Mouse (Mus musculus) skeletal muscle tissue, adult 2 months (tissue): ENCODE results near the gene Egflam.
A peak's percentile ranks its signal among the peaks of the same experiment; 100 is the strongest.

ENCODE experiments used
- DNase-seq: peaks from one replicate; pipeline ENCODE4 v3.0.0-alpha.2; 2012; ENCODE audit warnings: low read depth, low spot score

Gene Egflam

GRCm38 (mm10) chr15:7397818-7398608, at the start of gene Egflam:
Egflam (minus strand) TSS chr15:7398395.
- no peak for DNase-seq

- DNase-seq: no peak
These were observed 45.5 kb upstream of the Egflam start for GRCm38 (mm10) chr15:7443396-7444315.

- DNase-seq: no peak
These were observed 44.2 kb upstream of the Egflam start for GRCm38 (mm10) chr15:7442148-7443100.

GRCm38 (mm10) chr15:7424282-7424681, 26.1 kb upstream of the Egflam start:
- DNase-seq: no peak

GRCm38 (mm10) chr15:7404521-7404920, 6.3 kb upstream of the Egflam start:
- no peak for DNase-seq

- DNase-seq: no peak
These were observed 680 bp upstream of the Egflam start for GRCm38 (mm10) chr15:7398609-7399540.

GRCm38 (mm10) chr15:7397446-7397817, 763 bp downstream of the Egflam start:
- no peak for DNase-seq

- no peak for DNase-seq
These were observed 14.8 kb downstream of the Egflam start for GRCm38 (mm10) chr15:7383349-7383748.

GRCm38 (mm10) chr15:7382457-7382856, 15.7 kb downstream of the Egflam start:
- DNase-seq: no peak

GRCm38 (mm10) chr15:7352635-7353051, 45.6 kb downstream of the Egflam start:
- peak; percentile 32 for DNase-seq

GRCm38 (mm10) chr15:7340703-7341309, 57.4 kb downstream of the Egflam start:
- no peak for DNase-seq

- DNase-seq: no peak
These were observed 63.5 kb downstream of the Egflam start for GRCm38 (mm10) chr15:7334517-7335298.

- no peak for DNase-seq
These were observed 65.3 kb downstream of the Egflam start for GRCm38 (mm10) chr15:7332875-7333274.

- DNase-seq: no peak
These were observed 75.4 kb downstream of the Egflam start for GRCm38 (mm10) chr15:7322599-7323311.

GRCm38 (mm10) chr15:7320901-7321300, 77.3 kb downstream of the Egflam start:
- no peak for DNase-seq

- no peak for DNase-seq
These were observed 82.7 kb downstream of the Egflam start for GRCm38 (mm10) chr15:7315539-7315938.

- DNase-seq: no peak
These were observed 89.5 kb downstream of the Egflam start for GRCm38 (mm10) chr15:7308711-7309110.

- no peak for DNase-seq
These were observed 98.3 kb downstream of the Egflam start for GRCm38 (mm10) chr15:7299892-7300291.
